32 mouse cellular contexts compared by ENCODE assay signal in genomic region chr5:72989756-72990155, GRCm38 (mm10). TPM values are rescaled to one million over a fixed set of nuclear protein-coding genes. Genes with fewer than 3 reads are reported as not detected.
"Had no signal": no experiment of that assay in that cellular context is flagged by ENCODE, and none has a peak within 500 bp of the region (broad histone marks: within the 10 kb centered on the region; RNA-seq: fewer than 3 reads in every experiment).

No protein-coding gene starts in this region.

- H3K9ac ChIP-seq: heart, embryonic 13.5 days; heart, embryonic 15.5 days; hindbrain, embryonic 13.5 days; hindbrain, embryonic 15.5 days; kidney, embryonic 15.5 days; limb, embryonic 12.5 days had no signal

- H3K4me3 ChIP-seq: heart, adult 2 months; heart, embryonic 13.5 days; heart, embryonic 15.5 days; hindbrain, embryonic 13.5 days; hindbrain, embryonic 15.5 days; kidney, embryonic 15.5 days; left cerebral cortex, adult 2 months; limb, embryonic 10.5 days; limb, embryonic 12.5 days had no signal

- H3K4me1 ChIP-seq: hindbrain, embryonic 15.5 days had no signal

- DNase-seq: gastrocnemius, postnatal 14 days; gastrocnemius, postnatal 36 days; heart, adult 2 months; heart, postnatal 14 days; heart, postnatal 36 days; kidney, adult 11 months; kidney, adult 2 months; kidney, adult 9 months; kidney, postnatal 14 days; kidney, postnatal 36 days; layer of hippocampus, adult 9-11 months; layer of hippocampus, postnatal 36 days; liver had no signal

- H3K9me3 ChIP-seq: heart, embryonic 13.5 days; heart, embryonic 15.5 days; hindbrain, embryonic 13.5 days; hindbrain, embryonic 15.5 days; kidney, embryonic 15.5 days; limb, embryonic 10.5 days; limb, embryonic 12.5 days had no signal

- H3K27ac ChIP-seq: heart, adult 2 months; heart, embryonic 13.5 days; heart, embryonic 15.5 days; hindbrain, embryonic 13.5 days; hindbrain, embryonic 15.5 days; hindbrain, postnatal 0 days; kidney, embryonic 15.5 days; kidney, postnatal 0 days; left cerebral cortex, adult 2 months; limb, embryonic 10.5 days; limb, embryonic 12.5 days had no signal

- H3K27me3 ChIP-seq: heart, embryonic 13.5 days; heart, embryonic 15.5 days; hindbrain, embryonic 13.5 days; hindbrain, embryonic 15.5 days; kidney, embryonic 15.5 days; limb, embryonic 12.5 days had no signal

- ATAC-seq: hindbrain, postnatal 0 days; intestine, embryonic 16.5 days had no signal

- H3K4me2 ChIP-seq: heart, embryonic 11.5 days; heart, embryonic 13.5 days; heart, embryonic 15.5 days; hindbrain, embryonic 13.5 days; hindbrain, embryonic 15.5 days; kidney, embryonic 15.5 days; limb, embryonic 12.5 days; liver, embryonic 11.5 days had no signal

- H3K36me3 ChIP-seq: heart, embryonic 13.5 days; heart, embryonic 15.5 days; hindbrain, embryonic 13.5 days; hindbrain, embryonic 15.5 days; kidney, embryonic 15.5 days; limb, embryonic 10.5 days; limb, embryonic 12.5 days had no signal

RNA-seq across cellular contexts. Expression of gene Gm10135, which starts 15.3 kb away (rescaled TPM):
- polyA plus RNA-seq: gonadal fat pad, adult 2 months; heart, adult 2 months; heart, embryonic 11.5 days; heart, embryonic 13.5 days; heart, embryonic 15.5 days; heart, postnatal 0 days; hindbrain, embryonic 11.5 days; hindbrain, embryonic 13.5 days; hindbrain, embryonic 15.5 days; hindbrain, postnatal 0 days; intestine, embryonic 14.5 days; intestine, embryonic 16.5 days; kidney, adult 2 months; kidney, embryonic 15.5 days; kidney, postnatal 0 days; large intestine, adult 2 months; limb, embryonic 10.5 days; limb, embryonic 12.5 days; limb, embryonic 14.5 days; liver, embryonic 11.5 days had no signal
